Mouse (Mus musculus): Measurements from ENCODE around the gene Limd1. TPM values are rescaled to one million over a fixed set of nuclear protein-coding genes. Genes with fewer than 3 reads are reported as not detected.
"Not testable (repeated sequence)": the region's sequence is repeated elsewhere in the genome, so short reads cannot be mapped to it uniquely, and the experiment has no call there.

The Limd1 gene
- 10 to 100 TPM; 49.6 to 53.5 TPM for total RNA-seq (2021)

DNA sequence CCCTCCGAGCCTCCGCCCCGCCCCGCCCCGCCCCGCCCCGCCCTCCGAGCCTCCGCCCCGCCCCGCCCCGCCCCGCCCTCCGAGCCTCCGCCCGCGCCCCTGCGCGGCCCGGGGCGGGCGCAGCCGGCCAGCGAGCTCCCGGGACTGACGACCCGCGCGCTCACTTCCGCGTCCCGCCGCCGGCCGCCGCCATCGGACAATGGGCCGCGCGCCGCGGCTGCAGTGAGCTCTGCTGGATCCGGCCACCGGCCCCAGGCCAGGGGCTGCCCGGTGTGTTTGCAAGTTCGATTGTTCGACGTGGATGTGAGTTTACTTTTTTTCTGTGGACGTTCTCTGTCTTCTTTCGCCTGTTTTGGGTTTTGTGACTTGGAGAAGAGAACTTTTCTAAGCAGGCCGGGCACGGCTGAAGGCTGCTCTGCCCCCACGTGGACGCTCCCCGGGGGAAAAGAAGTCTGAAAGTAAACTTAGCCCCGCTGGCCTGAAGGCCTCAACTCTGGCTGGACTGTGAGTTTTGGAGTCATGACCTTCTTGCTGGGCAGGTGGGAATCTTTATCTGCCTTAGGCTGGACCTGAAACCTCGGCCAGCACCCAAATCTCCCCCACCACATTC is at the start of gene Limd1:
Gene Limd1, plus strand, starts transcription at position 121 of the 610 bp plus-strand sequence.
- peak; percentile 81 to 84 for DNase-seq
- intact Hi-C loops (cut with DNase I): loop anchor here (2.0 kb wide), 1 partner anchor 26 kb away; no protein-coding TSS in a partner anchor

DNA sequence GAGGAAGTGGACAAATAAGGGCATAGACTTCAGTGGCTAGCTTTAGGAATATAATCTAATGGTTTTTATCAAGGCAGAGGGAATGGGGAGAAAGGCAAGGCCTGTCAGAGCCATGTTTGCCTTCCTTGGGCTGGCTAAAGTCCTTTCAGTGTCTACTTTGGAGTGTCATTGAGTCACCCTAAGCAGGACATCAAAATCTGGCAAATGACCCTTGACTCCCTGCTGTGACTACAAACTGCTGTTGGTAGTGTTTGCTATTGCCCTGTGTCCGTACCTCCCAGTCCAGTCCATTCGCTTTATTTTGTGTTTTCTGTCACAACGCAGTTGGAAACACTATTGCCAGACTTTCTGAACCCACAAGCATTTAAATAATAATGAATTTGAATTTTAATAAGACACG is 48.6 kb upstream of the Limd1 start:
- intact Hi-C loops (cut with DNase I): no loop called here
- DNase-seq: no peak

DNA sequence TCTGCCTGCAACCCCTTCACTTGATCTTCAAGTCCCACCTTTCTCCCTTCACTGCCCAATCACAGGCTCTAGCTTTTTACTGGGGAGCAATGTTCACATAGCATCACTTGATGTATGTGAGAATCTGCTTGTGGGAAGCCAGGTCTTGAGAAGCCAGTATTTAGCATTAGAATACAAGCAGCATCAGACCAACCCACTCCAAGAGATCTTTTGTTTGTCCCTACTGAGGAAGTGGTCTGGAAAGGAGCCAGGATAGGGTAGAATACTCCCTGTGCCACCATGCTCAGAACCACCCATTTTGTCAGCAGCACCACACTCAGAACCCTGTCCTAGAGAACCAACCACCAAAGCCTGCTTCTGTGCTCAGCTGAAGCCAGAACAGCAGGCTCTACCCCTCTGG is 47.5 kb upstream of the Limd1 start:
- intact Hi-C loops (cut with DNase I): no loop called here
- no peak for DNase-seq

DNA sequence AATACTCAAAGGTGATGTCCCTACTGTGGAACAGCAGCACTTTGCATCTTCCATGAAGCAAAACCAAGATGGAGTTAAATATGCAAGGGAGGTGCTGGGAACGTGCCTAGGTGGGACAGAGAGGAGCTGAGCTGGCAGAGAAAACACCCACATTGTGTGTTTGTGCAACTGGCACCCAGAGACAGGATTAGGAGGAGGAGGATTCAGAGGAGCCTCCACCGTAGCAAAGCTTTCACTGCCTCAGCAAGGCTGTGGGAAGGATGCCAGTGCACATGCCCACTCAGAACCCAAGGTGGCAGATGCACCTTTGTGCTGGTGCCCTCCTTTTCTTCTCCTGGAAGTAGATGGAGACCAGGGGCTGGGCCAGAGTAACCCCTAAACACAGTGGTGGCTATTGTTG is 40.3 kb upstream of the Limd1 start:
- no peak for DNase-seq
- intact Hi-C loops (cut with DNase I): loop anchor here (5.0 kb wide), 1 partner anchor 66 kb away; no protein-coding TSS in a partner anchor

DNA sequence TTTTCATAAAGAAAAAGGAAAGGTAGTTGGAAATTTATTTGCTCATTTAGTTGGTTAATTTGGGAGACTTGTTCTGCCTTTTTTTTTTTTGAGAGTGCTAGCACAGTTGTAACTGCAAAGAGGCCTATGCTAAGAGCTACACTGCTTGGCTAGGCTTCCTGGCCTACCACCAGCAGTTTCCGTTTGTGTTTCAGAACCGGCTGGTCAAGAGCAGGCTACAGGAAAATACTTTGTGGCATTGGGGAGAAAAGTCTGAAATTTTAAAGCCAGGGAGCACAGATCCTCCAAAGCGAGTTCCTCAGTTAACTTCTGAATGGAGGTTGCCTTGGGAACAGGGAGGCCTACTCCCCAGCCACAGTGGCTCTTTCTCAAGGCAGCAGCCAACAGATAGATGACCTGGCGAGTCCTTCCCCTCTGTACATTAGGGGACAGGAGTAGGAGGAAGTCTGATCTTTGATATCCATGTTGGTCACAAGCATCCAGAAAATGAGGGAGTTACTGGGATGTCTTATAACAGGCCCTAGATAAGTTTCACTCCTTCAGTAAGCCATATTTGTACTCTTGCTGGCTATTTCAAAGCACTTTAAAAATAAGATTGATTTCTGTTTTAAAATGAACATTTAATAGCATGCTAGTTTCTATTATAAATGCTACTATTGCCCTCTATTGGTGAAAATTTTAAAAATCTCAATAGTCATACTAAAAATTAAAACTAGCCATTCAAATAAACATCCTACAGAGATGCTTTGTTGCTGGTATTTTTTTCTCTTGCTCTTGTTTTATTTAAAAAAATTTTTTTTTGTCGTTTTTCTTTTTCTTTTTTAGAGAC is 38.1 kb upstream of the Limd1 start:
- peak; percentile 55 to 60 for DNase-seq
- intact Hi-C loops (cut with DNase I): loop anchor here (2.0 kb wide), 2 partner anchors 182 to 282 kb away; no protein-coding TSS in a partner anchor

DNA sequence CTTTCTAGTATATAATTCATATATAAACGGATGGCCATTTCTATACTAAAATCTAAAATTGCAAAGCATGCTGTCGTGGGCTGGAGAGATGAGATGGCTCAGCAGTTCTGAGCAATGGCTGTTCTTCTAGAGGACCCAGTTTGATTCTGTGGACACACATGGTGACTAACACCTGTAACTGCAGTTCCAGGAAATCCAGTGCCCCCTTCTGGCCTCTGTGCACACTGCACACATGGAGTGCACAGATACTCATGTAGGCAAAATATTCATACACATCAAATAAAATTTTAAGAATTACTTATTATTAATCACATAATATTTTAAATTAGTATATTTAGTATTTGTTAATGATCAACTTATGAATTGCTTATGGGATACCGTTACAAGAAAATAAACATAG is 31.4 kb upstream of the Limd1 start:
- intact Hi-C loops (cut with DNase I); DNase-seq: not testable (repeated sequence)

DNA sequence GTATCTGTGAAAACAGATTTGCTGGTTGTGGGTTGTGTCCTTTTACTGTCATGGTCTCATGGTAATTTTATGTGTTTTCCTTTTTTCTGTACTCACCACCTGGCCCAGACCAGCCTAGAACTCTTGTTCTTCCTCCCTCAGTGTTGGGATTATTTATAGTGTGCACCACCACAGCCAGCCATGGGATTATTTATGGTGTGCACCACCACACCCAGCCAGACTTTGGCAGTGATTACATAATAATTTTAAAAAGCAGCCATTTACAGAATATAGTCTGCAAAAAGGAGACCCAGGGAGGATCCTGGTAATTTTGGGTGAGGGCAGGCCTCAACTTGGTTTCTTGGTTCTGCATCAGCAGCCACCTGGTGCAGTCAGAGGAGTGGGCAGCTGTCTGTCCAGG is 29.9 kb upstream of the Limd1 start:
- intact Hi-C loops (cut with DNase I): no loop called here

DNA sequence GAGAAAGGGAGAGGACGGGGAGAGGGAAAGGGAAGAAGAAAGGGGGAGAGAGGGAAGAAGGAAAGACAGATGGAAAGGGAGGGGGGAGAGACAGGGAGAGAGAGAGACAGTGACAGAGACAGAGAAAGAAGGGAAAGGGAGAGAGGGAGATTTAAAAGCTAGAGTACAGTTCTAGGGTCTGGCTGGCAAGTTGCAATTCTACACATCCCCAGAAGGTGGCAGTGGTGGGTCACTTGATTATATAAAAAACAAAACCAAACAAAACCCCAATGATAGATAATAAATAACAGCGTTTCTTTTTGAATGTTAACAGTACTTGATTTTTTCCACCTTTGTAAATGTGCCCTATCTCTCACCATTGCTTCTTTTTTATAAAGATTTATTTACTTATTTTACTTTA is 28.3 kb upstream of the Limd1 start:
- intact Hi-C loops (cut with DNase I): loop anchor here (1.0 to 10.0 kb wide), 3 partner anchors 57 to 265 kb away; partner anchors contain the start of gene Lztfl1
- peak; percentile 69 to 84 for DNase-seq

More for the DNA sequence above, 29.9 kb upstream of the Limd1 start:
- DNase-seq: no peak

DNA sequence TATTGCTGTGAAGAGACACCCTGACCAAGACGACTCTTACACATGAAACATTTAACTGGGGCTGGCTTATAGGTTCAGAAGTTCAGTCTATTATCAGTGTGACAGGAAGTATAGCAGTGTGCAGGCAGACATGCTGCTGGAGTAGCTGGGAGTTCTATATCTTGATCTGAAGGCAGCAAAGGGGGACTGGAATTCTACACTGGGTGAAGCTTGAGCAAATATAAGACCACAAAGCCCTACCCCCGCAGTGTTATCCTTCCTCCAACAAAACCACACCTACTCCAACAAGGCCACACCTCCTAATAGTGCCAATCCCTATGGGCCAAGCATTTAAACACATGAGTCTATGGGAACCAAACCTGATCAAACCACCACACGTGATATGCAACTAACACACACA is 26.7 kb upstream of the Limd1 start:
- intact Hi-C loops (cut with DNase I): loop anchor here (10.0 kb wide), 1 partner anchor 263 kb away; the partner anchor contains the start of gene Lztfl1
- no peak for DNase-seq

DNA sequence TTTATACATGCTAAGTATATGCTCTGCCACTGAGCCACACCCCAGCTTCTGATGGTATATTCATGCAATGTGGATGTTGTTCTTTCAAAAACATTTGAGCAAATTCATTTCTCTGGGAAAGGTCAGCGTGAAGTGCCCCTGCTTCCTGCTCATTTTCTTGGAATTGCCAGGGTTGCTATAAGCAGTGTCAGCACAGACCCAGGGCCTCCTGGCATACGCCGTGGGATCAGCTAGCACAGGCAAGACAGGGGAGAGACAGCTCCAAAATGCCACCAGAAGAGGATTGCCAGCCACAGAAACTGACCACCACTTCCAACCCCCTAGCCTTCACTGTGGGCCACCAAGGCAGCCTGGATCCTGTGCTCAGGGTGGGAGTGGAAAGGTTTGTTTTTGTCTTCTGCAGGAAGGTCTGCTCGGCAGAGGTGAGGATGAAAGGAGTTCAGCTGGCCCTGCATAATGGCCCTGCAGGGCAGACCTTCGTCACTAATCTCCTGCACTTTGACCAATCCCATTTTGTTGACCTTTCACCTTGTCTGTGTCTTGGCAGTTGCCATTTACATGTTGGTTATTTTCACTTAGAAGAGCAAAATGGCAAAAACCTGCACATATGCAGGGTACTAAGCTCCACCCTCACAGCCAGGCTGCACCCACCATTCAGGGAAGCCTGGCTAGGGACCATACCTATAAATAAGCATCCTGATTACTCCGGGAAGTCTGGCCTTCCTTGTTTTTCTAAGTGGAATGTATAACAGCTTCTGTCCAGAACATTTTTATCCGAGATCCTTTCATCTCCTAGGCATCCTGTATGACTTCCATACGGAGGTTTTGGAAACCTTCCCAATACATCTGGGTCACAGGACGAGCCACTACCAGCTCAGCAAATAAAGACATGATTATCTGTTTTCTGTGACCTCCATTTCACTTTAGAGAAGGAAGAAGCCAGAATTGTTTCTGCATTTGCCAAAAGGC is 21.6 kb upstream of the Limd1 start:
- DNase-seq: peak; percentile 61 to 67
- intact Hi-C loops (cut with DNase I): loop anchor here (10.0 kb wide), 1 partner anchor 258 kb away; the partner anchor contains the start of gene Lztfl1

DNA sequence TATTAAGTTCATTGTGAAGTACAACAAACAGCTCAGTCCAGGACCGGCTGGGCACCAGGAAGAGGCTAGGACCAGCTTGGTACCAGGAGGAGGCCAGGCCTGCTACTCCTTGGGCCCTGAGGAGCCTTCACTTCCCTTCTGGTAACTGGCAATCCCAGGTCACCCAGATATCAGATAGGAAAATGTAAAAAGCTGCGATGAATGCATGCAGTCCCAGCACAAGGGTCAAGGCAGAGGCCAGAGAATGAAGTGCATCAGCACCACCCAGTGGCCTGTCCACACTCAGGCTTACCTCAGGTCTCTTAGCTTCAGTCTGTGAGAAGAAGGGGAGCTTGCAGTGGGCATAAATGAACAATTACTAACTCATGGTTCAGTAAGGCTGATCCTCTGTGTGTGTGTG is 20.9 kb upstream of the Limd1 start:
- intact Hi-C loops (cut with DNase I): loop anchor here (10.0 kb wide), 1 partner anchor 257 kb away; the partner anchor contains the start of gene Lztfl1
- DNase-seq: peak; percentile 70

DNA sequence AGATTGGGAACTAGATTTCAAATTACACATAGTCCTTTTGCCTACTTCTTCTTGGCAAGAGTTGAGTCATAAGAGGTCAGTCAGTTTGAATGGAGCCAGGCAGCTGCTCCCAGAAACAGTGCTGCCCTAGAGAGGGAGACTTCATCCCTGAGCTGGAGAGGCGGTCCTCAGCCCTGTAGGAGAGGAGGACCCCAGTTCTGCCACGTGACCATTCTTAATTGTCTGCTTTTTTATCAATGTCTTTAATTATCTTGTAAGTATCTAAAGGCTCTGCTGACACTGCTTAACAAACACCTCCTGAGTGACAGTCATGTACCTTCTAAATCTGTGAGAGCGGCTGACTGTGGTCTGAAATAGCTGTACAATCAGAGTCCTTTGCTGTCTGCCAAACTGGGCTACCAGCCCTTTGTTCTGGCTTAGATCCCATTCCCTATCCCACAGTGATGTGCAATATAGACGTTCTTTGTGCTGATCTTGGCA is 11.3 kb upstream of the Limd1 start:
- intact Hi-C loops (cut with DNase I): no loop called here
- peak; percentile 72 to 80 for DNase-seq

DNA sequence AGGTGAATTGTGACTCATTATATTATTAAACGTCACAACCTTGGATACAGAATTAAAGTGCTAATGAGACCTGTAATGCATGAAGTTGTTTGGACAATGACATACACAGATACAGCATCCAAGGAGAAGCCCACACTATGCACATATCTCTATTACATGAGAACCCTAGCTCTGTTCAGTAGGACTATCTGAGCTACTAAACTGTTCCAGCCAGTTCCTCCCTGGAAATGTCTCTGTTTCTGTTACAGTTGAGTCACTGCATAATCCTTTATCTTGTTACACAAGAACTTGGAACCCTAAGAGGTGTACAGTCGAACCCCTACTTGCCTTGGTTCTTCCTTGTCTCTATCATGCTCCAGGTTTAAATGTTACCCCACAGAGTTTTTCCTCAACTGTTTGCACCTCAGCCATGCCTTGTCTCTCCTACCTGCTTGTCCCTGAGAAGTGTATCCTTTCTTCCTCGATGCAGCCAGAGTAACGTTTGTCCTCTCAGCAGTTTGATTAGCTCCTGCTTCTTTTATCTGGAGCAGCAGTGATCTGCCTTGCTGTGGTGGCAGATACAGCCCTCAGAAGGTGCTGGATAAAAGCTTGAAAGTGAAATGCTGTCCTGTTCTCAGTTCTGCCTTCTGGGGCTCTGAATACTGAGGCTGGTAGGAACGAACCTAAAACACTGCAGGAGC is 10.0 kb upstream of the Limd1 start:
- intact Hi-C loops (cut with DNase I): no loop called here
- DNase-seq: no peak

DNA sequence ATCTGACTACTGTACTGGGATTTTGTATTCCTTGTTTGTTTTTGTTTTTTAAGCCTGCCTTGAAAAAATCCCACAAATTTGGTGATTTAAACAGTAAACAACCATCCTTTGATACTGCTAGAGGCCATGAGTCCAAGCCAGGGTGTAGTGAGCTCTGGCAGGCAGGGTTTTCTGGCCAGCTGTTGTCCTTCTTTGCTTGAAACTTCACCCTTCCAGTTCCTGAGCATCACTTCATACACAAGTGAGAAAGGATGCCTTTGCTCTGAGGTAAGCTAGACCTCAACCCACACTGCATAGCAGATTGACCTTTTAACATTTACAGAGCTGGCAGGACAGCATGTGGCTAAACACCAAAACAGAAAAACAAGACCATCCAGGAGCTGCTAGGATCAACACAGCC is 9.4 kb upstream of the Limd1 start:
- peak in 1 of 2 experiments; percentile 53 for DNase-seq
- intact Hi-C loops (cut with DNase I): no loop called here

DNA sequence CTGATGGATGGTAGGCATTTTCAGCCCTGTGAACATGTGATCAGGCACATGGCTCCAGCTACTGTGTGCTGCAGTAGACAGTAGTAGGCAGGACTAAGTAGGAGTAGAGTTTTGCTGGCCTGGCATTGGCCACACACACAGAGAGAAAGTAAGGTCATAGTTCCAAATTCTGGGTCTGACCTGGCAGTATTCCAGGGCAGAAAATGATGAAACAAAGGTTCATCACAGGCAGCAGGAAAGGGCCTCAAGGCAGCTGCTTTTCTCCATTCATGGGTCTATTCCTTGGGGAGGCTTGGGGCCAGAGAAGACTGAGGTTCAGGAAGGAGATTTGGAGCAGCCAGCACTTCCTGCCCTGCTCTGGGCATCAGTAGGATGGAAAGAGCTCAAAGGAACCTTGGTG is 5.1 kb upstream of the Limd1 start:
- intact Hi-C loops (cut with DNase I): no loop called here
- peak in 1 of 2 experiments; percentile 47 for DNase-seq

DNA sequence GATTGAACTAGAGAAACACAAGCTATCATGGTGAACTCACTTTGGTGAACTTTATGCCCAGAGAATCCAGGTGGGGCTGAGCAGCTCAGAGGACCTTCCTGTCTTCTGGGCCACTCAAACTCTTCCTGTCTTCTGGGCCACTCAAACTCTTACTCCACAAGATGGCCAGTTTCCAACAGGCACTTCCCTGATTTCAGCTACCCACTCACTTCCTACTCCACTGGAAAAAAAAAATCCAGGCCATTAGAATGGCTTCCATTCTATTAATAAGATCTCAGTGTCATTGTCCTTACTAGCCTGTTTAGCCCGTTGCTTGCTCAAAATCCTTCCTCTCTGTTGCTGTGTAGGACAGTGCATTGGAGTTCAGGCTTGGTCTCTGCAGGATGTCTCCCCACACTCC is 2.9 kb upstream of the Limd1 start:
- intact Hi-C loops (cut with DNase I): no loop called here
- DNase-seq: peak in 1 of 2 experiments; percentile 51

DNA sequence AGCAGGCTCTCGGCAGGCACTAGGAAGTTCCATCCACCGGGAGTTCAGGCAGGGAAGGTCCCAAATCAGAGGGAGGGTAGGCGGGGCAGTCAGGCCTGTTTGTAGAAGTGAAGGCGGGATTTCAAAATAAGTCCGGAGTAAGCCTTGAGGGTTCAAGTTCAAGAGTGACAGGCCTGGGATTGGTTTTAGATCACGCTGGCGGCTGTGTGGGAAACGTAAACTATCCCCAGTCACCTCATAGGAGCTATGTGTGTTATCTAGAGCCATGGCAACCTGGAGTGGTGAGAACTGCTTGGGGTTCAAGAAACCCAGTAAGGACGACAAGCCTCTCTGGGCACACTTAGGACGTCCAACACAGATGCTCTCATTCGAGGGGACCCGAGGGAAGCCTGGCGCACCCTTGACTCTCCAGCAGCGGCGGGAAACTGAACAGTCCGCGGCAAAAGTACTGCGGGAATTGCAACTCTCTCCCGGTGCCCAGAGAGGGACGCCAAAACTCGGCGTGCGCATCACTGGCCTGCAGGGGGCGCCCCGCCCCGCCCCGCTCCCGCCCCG is 398 bp upstream of the Limd1 start:
- intact Hi-C loops (cut with DNase I): loop anchor here (2.0 kb wide), 1 partner anchor 27 kb away; no protein-coding TSS in a partner anchor

DNA sequence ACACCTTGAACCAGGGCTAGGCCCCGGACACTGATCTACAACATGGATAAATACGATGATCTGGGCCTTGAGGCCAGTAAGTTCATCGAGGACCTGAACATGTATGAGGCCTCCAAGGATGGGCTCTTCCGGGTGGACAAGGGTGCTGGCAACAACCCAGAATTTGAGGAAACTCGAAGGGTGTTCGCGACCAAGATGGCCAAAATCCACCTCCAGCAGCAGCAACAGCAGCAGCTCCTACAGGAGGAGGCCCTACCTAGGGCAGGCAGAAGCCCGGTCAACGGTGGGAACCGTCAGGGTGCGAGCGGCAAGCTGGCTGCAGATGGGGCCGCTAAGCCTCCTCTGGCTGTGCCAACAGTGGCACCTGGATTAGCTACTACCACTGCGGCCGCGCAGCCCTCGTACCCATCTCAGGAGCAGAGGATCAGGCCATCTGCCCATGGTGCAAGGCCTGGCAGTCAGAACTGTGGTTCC is 727 bp downstream of the Limd1 start:
- DNase-seq: peak; percentile 53 to 61
- intact Hi-C loops (cut with DNase I): loop anchor here (2.0 kb wide), 1 partner anchor 26 kb away; no protein-coding TSS in a partner anchor

More for the DNA sequence above, 398 bp upstream of the Limd1 start:
- DNase-seq: peak; percentile 74

DNA sequence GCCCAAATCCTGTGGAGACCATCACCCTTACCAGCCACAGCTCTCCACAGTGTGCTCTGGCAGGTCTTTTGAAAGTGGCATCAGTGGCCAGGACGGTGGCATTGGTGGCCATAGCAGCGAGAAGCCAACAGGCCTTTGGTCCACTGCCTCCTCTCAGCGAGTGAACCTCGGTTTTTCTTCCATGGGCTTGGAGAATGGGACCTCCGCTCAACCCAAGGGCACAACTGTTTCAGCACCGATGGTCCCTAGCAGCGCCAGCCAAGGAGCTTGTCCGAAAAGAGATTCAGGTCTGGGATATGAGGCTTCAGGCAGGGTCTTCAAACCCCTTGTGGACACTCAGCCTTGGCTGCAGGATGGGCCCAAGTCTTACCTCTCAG is 1.4 kb downstream of the Limd1 start:
- no peak for DNase-seq
- intact Hi-C loops (cut with DNase I): loop anchor here (2.0 kb wide), 1 partner anchor 25 kb away; no protein-coding TSS in a partner anchor

All from heart, postnatal 10 days (tissue).